Mouse (Mus musculus) kidney, embryonic 14.5 days (tissue): ENCODE results near the gene Hlf. TPM values are rescaled to one million over a fixed set of nuclear protein-coding genes. Genes with fewer than 3 reads are reported as not detected.
A peak's percentile ranks its signal among the peaks of the same experiment; 100 is the strongest.

Experiments
- ATAC-seq: fragments of 200-750 bp; cut with Nextera tagmentation; 2 replicates; pipeline ENCODE4 v1.8.0; 2017; ENCODE audit warnings: moderate number of reproducible peaks, mild to moderate bottlenecking, moderate TSS enrichment, moderate library complexity; ENCODE audit not compliant: low FRiP score, low TSS enrichment
- H3K27ac ChIP-seq: fragments of 300-500 bp; sonication (generic); 2 replicates; pipeline ENCODE4 v1.5.1; 2014; ENCODE audit warnings: low read depth, mild to moderate bottlenecking, low read length, moderate library complexity, mixed read lengths
- H3K27me3 ChIP-seq: fragments of 300-500 bp; sonication (generic); 2 replicates; pipeline ENCODE4 v1.6.1; 2014; ENCODE audit warnings: mild to moderate bottlenecking, low read length; ENCODE audit not compliant: control insufficient read depth, insufficient read depth
- H3K36me3 ChIP-seq: fragments of 300-500 bp; sonication (generic); 2 replicates; pipeline ENCODE4 v1.6.1; 2014; ENCODE audit warnings: low read length, mixed read lengths; ENCODE audit not compliant: control insufficient read depth, insufficient read depth
- H3K4me1 ChIP-seq: fragments of 300-500 bp; sonication (generic); 2 replicates; pipeline ENCODE4 v1.6.1; 2014; ENCODE audit warnings: low read length, mixed read lengths; ENCODE audit not compliant: control insufficient read depth, insufficient read depth
- H3K4me2 ChIP-seq: fragments of 300-500 bp; sonication (generic); replicated peaks from 2 replicates; pipeline ENCODE4 v1.6.1; 2014; ENCODE audit warnings: low read depth, mild to moderate bottlenecking, low read length
- H3K4me3 ChIP-seq: fragments of 300-500 bp; sonication (generic); 2 replicates; pipeline ENCODE4 v1.5.1; 2014; ENCODE audit warnings: mild to moderate bottlenecking, low read length
- H3K9ac ChIP-seq: fragments of 300-500 bp; sonication (generic); 2 replicates; pipeline ENCODE4 v1.6.1; 2014; ENCODE audit warnings: low read depth, mild to moderate bottlenecking, low read length, moderate library complexity
- H3K9me3 ChIP-seq: fragments of 300-500 bp; sonication (generic); 2 replicates; pipeline ENCODE4 v1.6.1; 2016; ENCODE audit warnings: low read length; ENCODE audit not compliant: control insufficient read depth
- WGBS: fragments of 180-500 bp; shearing (Covaris S2); extraction: QIAGEN DNeasy Blood & Tissue Kit; methylation state at CpG from one replicate; pipeline ENCODE4 v1.1.7; 2014; 5-methylcytosine and 5-hydroxymethylcytosine counted together
- polyA plus RNA-seq: library from polyadenylated mRNA; unstranded; fragments of >200 nt; fragmentation: Nextera tagmentation; extraction: Ambion mirVana; gene quantifications from 2 replicates; pipeline ENCODE4 v1.2.1, GENCODE M21; 2014

Hlf gene
- polyA plus RNA-seq, 1 experiment from 2014 or later, result 1.7 TPM

DNA sequence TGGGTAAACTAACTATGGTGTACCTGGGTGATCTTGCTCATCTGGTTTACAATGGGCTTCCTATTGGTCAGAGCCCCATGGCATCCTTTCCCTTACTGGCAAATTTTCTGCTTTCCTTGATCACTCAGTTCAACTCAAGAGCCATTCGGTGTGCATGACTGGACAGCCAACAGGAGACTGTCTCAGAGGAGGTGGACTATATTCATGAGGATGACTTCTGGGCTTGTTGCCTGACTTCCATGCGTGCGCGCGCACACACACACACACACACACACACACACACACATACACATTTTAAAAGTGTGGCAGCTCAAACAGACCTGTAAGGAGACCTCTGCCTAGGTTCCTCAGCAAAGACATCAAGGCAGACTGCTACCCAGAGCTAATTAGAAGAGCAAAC, 12.7 kb downstream of the Hlf start:
- Histone ChIP-seq H3K4me2 (no peak overlapping the region), H3K27ac (no peak overlapping the region), H3K27me3 (no peaks in the 10 kb centered on the region), H3K9ac (no peak overlapping the region), H3K4me1 (peaks cover 16% of the 10 kb centered on the region), H3K9me3 (no peaks in the 10 kb centered on the region), H3K36me3 (no peaks in the 10 kb centered on the region), H3K4me3 (no peak overlapping the region)
- 93% methylated on average over 5 of the region's 5 CpGs for WGBS
- ATAC-seq, result no peak

DNA sequence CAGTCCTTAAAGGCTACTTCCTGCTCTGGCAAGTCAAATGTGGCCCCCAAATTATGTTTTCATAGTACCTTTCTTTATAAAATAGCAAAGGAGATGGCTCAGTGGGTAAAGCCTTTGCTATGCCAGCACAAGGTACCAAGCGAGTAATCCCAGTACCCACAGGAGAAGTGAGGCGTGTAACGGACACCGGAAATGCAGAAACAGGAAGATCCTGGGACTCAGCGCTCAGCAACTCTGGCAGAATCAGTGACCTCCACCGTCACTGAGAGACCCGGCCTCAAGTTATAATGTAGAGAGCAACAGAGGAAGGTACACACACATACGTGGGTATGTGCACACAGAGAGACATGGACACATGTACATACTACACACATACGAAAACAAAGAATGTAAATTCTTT, 14.3 kb downstream of the Hlf start:
- Histone ChIP-seq H3K27me3 (no peaks in the 10 kb centered on the region), H3K9me3 (no peaks in the 10 kb centered on the region), H3K27ac (no peak overlapping the region), H3K4me2 (no peak overlapping the region), H3K36me3 (no peaks in the 10 kb centered on the region), H3K4me1 (peaks cover 8% of the 10 kb centered on the region), H3K4me3 (no peak overlapping the region), H3K9ac (no peak overlapping the region)
- WGBS, result 86% methylated on average over 9 of the region's 9 CpGs
- no peak for ATAC-seq

GRCm38 (mm10) chr11:90371470-90372100, 19.1 kb downstream of the Hlf start:
- Histone ChIP-seq H3K36me3 (no peaks in the 10 kb centered on the region), H3K4me1 (peaks cover 39% of the 10 kb centered on the region), H3K27ac (peak overlapping the region; percentile 62), H3K9ac (no peak overlapping the region), H3K4me2 (peak overlapping the region; percentile 30), H3K27me3 (no peaks in the 10 kb centered on the region), H3K4me3 (no peak overlapping the region), H3K9me3 (no peaks in the 10 kb centered on the region)
- WGBS, result 43% methylated on average over 8 of the region's 8 CpGs
- ATAC-seq, result no peak

GRCm38 (mm10) chr11:90370789-90371291, 19.9 kb downstream of the Hlf start:
- Histone ChIP-seq H3K36me3 (no peaks in the 10 kb centered on the region), H3K4me2 (peak overlapping the region; percentile 30), H3K9me3 (no peaks in the 10 kb centered on the region), H3K4me3 (no peak overlapping the region), H3K4me1 (peaks cover 39% of the 10 kb centered on the region), H3K9ac (no peak overlapping the region), H3K27ac (peak overlapping the region; percentile 89; the same call in 1 of the 2 replicates), H3K27me3 (no peaks in the 10 kb centered on the region)
- peak; percentile 70; the same call in 1 of the 2 replicates for ATAC-seq
- WGBS, result 9% methylated on average over 11 of the region's 11 CpGs

GRCm38 (mm10) chr11:90370367-90370766, 20.3 kb downstream of the Hlf start:
- Histone ChIP-seq H3K36me3 (no peaks in the 10 kb centered on the region), H3K4me2 (peak overlapping the region; percentile 30; the same call in 1 of the 2 replicates), H3K4me1 (peaks cover 39% of the 10 kb centered on the region), H3K27me3 (no peaks in the 10 kb centered on the region), H3K9ac (no peak overlapping the region; the same call in 1 of the 2 replicates), H3K4me3 (no peak overlapping the region), H3K9me3 (no peaks in the 10 kb centered on the region), H3K27ac (peak overlapping the region; percentile 89; the same call in 1 of the 2 replicates)
- ATAC-seq, result no peak
- 41% methylated on average over 11 of the region's 11 CpGs for WGBS

DNA sequence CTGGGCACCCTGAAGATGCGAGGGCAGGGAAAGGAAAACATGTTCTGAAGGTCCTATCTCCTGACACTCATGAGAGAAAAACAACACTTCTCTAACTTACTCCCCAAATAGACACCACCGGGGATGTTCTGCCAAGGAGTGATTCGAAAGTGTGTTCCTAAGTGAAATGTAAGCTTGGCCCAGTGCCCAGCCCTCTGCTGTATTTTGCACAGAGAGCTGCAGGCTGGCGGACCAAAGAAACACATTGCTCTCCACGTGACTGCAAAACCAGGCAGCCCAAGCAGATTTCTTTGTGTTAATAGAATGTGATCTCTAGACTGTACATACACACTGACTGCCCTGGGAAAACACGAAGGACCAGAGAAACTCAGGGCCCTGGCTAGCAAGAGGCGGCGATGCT, 21.1 kb downstream of the Hlf start:
- peak; percentile 58; the same call in 1 of the 2 replicates for ATAC-seq
- H3K27me3 ChIP-seq, result no peaks in the 10 kb centered on the region
- H3K4me3 ChIP-seq, result no peak overlapping the region
- H3K4me2 ChIP-seq, result no peak overlapping the region; the same call in 1 of the 2 replicates
- no peaks in the 10 kb centered on the region for H3K9me3 ChIP-seq
- no peaks in the 10 kb centered on the region for H3K36me3 ChIP-seq
- no peak overlapping the region for H3K9ac ChIP-seq
- peak overlapping the region; percentile 89 for H3K27ac ChIP-seq
- H3K4me1 ChIP-seq, result peaks cover 38% of the 10 kb centered on the region
- WGBS, result 15% methylated on average over 8 of the region's 8 CpGs

DNA sequence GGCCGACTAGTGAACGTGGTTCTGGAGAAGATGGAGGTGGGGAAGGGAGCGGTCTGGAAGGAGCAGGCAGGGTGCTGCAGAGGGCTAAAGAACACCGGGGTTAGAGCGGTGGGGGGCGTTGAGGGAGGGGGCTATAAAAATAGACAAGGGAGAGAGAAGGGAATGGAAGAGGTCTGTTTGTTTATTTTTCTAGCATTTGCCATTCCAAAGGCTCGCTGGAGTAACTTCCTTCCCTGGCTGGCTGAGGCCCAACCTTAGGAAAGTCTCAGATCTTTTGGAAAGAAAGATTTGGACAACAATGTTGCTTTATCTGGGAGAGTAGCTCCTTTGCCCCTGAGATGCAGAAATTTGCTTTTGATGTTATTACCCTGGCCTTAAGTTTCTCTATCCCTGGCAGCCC, 21.6 kb downstream of the Hlf start:
- WGBS, result 22% methylated on average over 7 of the region's 7 CpGs
- ATAC-seq, result peak; percentile 47

GRCm38 (mm10) chr11:90367894-90368860, 22.5 kb downstream of the Hlf start:
- no peak overlapping the region for H3K4me3 ChIP-seq
- no peak for ATAC-seq
- no peaks in the 10 kb centered on the region for H3K9me3 ChIP-seq
- no peak overlapping the region for H3K4me2 ChIP-seq
- H3K36me3 ChIP-seq, result no peaks in the 10 kb centered on the region
- H3K9ac ChIP-seq, result no peak overlapping the region
- WGBS, result 78% methylated on average over 14 of the region's 14 CpGs
- H3K27me3 ChIP-seq, result no peaks in the 10 kb centered on the region
- peaks cover 35% of the 10 kb centered on the region for H3K4me1 ChIP-seq
- peak overlapping the region; percentile 89; the same call in 1 of the 2 replicates for H3K27ac ChIP-seq

More for the DNA sequence above, 21.6 kb downstream of the Hlf start:
- no peak overlapping the region for H3K4me3 ChIP-seq
- H3K9ac ChIP-seq, result no peak overlapping the region
- no peaks in the 10 kb centered on the region for H3K9me3 ChIP-seq
- H3K27me3 ChIP-seq, result no peaks in the 10 kb centered on the region
- peak overlapping the region; percentile 89 for H3K27ac ChIP-seq
- no peaks in the 10 kb centered on the region for H3K36me3 ChIP-seq
- peaks cover 35% of the 10 kb centered on the region for H3K4me1 ChIP-seq
- no peak overlapping the region; the same call in 1 of the 2 replicates for H3K4me2 ChIP-seq
